Mouse (Mus musculus) forebrain, postnatal 0 days (tissue): ENCODE measurements around the gene Ccne1. TPM values are rescaled to one million over a fixed set of nuclear protein-coding genes. Genes with fewer than 3 reads are reported as not detected.

Experiments
- ATAC-seq: fragments of 200-750 bp; cut with Nextera tagmentation; 2 replicates; pipeline ENCODE4 v1.8.0; 2017; ENCODE audit warnings: mild to moderate bottlenecking, moderate library complexity
- DNase-seq: peaks from one replicate; pipeline ENCODE4 v3.0.0-alpha.2; 2015
- H3K27ac ChIP-seq: fragments of 300-500 bp; sonication (generic); 2 replicates; pipeline ENCODE4 v1.5.1; 2014; ENCODE audit warnings: low read depth, mild to moderate bottlenecking, antibody characterized with exemption, low read length, moderate library complexity, mixed read lengths
- H3K27me3 ChIP-seq: fragments of 300-500 bp; sonication (generic); 2 replicates; pipeline ENCODE4 v1.6.1; 2014; ENCODE audit warnings: mild to moderate bottlenecking, low read length, mixed read lengths; ENCODE audit not compliant: insufficient read depth
- H3K36me3 ChIP-seq: fragments of 300-500 bp; sonication (generic); 2 replicates; pipeline ENCODE4 v1.6.1; 2014; ENCODE audit warnings: mild to moderate bottlenecking, moderate library complexity; ENCODE audit not compliant: insufficient read depth
- H3K4me1 ChIP-seq: fragments of 300-500 bp; sonication (generic); 2 replicates; pipeline ENCODE4 v1.6.1; 2014; ENCODE audit warnings: antibody characterized with exemption; ENCODE audit not compliant: insufficient read depth
- H3K4me2 ChIP-seq: fragments of 300-500 bp; sonication (generic); 2 replicates; pipeline ENCODE4 v1.6.1; 2014; ENCODE audit warnings: low read depth, mild to moderate bottlenecking, moderate library complexity
- H3K4me3 ChIP-seq: fragments of 300-500 bp; sonication (generic); 2 replicates; pipeline ENCODE4 v1.5.1; 2014; ENCODE audit warnings: low read depth, low read length, mixed read lengths
- H3K9ac ChIP-seq: fragments of 300-500 bp; sonication (generic); 2 replicates; pipeline ENCODE4 v1.6.1; 2014; ENCODE audit warnings: mild to moderate bottlenecking
- H3K9me3 ChIP-seq: fragments of 300-500 bp; sonication (generic); 2 replicates; pipeline ENCODE4 v1.6.1; 2016; ENCODE audit warnings: low read length
- CTCF ChIP-seq: sonication (generic); IDR thresholded peaks from 2 replicates; pipeline ENCODE4 v1.5.1; 2016; ENCODE audit warnings: antibody characterized with exemption, control low read depth, low read depth
- WGBS: fragments of 180-500 bp; shearing (Covaris S2); extraction: QIAGEN DNeasy Blood & Tissue Kit; methylation state at CpG from one replicate; pipeline ENCODE4 v1.1.7; 2014; 5-methylcytosine and 5-hydroxymethylcytosine counted together
- polyA plus RNA-seq: library from polyadenylated mRNA; unstranded; fragments of >200 nt; fragmentation: Nextera tagmentation; extraction: Ambion mirVana; gene quantifications from 2 replicates; pipeline ENCODE4 v1.2.1, GENCODE M21; 2015
- total RNA-seq: library from RNA; depleted of rRNA; stranded (reverse); fragments of >200 nt; gene quantifications from 2 replicates; pipeline ENCODE4 v1.2.3, GENCODE M21; 2014

Gene Ccne1
- total and polyA plus RNA-seq, 2 experiments from 2014 or later = 9.9 to 11.8 TPM

- H3K9me3 ChIP-seq = no peaks in the 10 kb centered on the region
- H3K4me3 ChIP-seq = peak overlapping the region; percentile 43
- no peaks in the 10 kb centered on the region for H3K27me3 ChIP-seq
- no peaks in the 10 kb centered on the region for H3K36me3 ChIP-seq
- peak; percentile 96 for ATAC-seq
- peak overlapping the region; percentile 57 for H3K9ac ChIP-seq
- no peak for TF ChIP-seq CTCF
- H3K4me1 ChIP-seq = peaks cover 10% of the 10 kb centered on the region
- DNase-seq = peak; percentile 100
- WGBS = 2% methylated on average over 65 of the region's 65 CpGs
- H3K4me2 ChIP-seq = peak overlapping the region; percentile 76
- peak overlapping the region; percentile 21; the same call in 1 of the 2 replicates for H3K27ac ChIP-seq
Observed at GRCm38 (mm10) chr7:38084778-38085572, 22.4 kb downstream of the Ccne1 start.

GRCm38 (mm10) chr7:38082971-38083370 is 24.4 kb downstream of the Ccne1 start:
- H3K9me3 ChIP-seq = no peaks in the 10 kb centered on the region
- no peaks in the 10 kb centered on the region for H3K36me3 ChIP-seq
- DNase-seq (no peak), ATAC-seq (no peak)
- no peak overlapping the region for H3K4me2 ChIP-seq
- no peak overlapping the region for H3K27ac ChIP-seq
- peaks cover 10% of the 10 kb centered on the region for H3K4me1 ChIP-seq
- no peaks in the 10 kb centered on the region for H3K27me3 ChIP-seq
- no peak overlapping the region for H3K9ac ChIP-seq
- H3K4me3 ChIP-seq = no peak overlapping the region
- TF ChIP-seq CTCF = no peak

- no peaks in the 10 kb centered on the region for H3K4me1 ChIP-seq
- 75% methylated on average over 7 of the region's 7 CpGs for WGBS
- H3K36me3 ChIP-seq = no peaks in the 10 kb centered on the region
- no peak for TF ChIP-seq CTCF
- no peak overlapping the region for H3K4me3 ChIP-seq
- DNase-seq = no peak
- no peak overlapping the region for H3K9ac ChIP-seq
- ATAC-seq = no peak
- H3K27me3 ChIP-seq = peaks cover 9% of the 10 kb centered on the region; the same call in 1 of the 2 replicates
- no peaks in the 10 kb centered on the region for H3K9me3 ChIP-seq
- H3K4me2 ChIP-seq = no peak overlapping the region
- no peak overlapping the region for H3K27ac ChIP-seq
Observed at GRCm38 (mm10) chr7:38077189-38077588, 30.1 kb downstream of the Ccne1 start.

GRCm38 (mm10) chr7:38075487-38075886 is 31.8 kb downstream of the Ccne1 start:
- TF ChIP-seq CTCF = no peak
- H3K9ac ChIP-seq = no peak overlapping the region
- WGBS = 55% methylated on average over 6 of the region's 6 CpGs
- H3K4me3 ChIP-seq = no peak overlapping the region
- DNase-seq = no peak
- H3K4me2 ChIP-seq = no peak overlapping the region
- H3K27me3 ChIP-seq = peaks cover 9% of the 10 kb centered on the region; the same call in 1 of the 2 replicates
- no peak overlapping the region for H3K27ac ChIP-seq
- H3K4me1 ChIP-seq = no peaks in the 10 kb centered on the region
- no peaks in the 10 kb centered on the region for H3K36me3 ChIP-seq
- ATAC-seq = no peak
- no peaks in the 10 kb centered on the region for H3K9me3 ChIP-seq

GRCm38 (mm10) chr7:38074920-38075319 is 32.4 kb downstream of the Ccne1 start:
- DNase-seq (peak; percentile 36), ATAC-seq (peak; percentile 38)
- Histone ChIP-seq H3K9me3 (no peaks in the 10 kb centered on the region), H3K36me3 (no peaks in the 10 kb centered on the region), H3K4me3 (0 out of 2 replicates have a peak overlapping the region, but pooled peaks have one; percentile 5), H3K9ac (peak overlapping the region; percentile 37; the same call in 1 of the 2 replicates), H3K4me2 (peak overlapping the region; percentile 44), H3K4me1 (no peaks in the 10 kb centered on the region), H3K27me3 (peaks cover 9% of the 10 kb centered on the region; the same call in 1 of the 2 replicates), H3K27ac (no peak overlapping the region)
- WGBS = 15% methylated on average over 10 of the region's 10 CpGs
- no peak for TF ChIP-seq CTCF

- Histone ChIP-seq H3K9ac (peak overlapping the region; percentile 37), H3K9me3 (no peaks in the 10 kb centered on the region), H3K27ac (no peak overlapping the region), H3K4me2 (peak overlapping the region; percentile 44), H3K27me3 (peaks cover 9% of the 10 kb centered on the region; the same call in 1 of the 2 replicates), H3K36me3 (no peaks in the 10 kb centered on the region), H3K4me1 (no peaks in the 10 kb centered on the region), H3K4me3 (0 out of 2 replicates have a peak overlapping the region, but pooled peaks have one; percentile 5)
- TF ChIP-seq CTCF = no peak
- DNase-seq = no peak
- peak; percentile 45; the same call in 1 of the 2 replicates for ATAC-seq
- 2% methylated on average over 14 of the region's 14 CpGs for WGBS
Observed at GRCm38 (mm10) chr7:38074514-38074913, 32.8 kb downstream of the Ccne1 start.

- H3K4me2 ChIP-seq = no peak overlapping the region
- H3K36me3 ChIP-seq = no peaks in the 10 kb centered on the region
- WGBS = 26% methylated on average over 3 of the region's 3 CpGs
Observed at GRCm38 (mm10) chr7:38073782-38074181, 33.6 kb downstream of the Ccne1 start.

More at GRCm38 (mm10) chr7:38073782-38074181, 33.6 kb downstream of the Ccne1 start:
- Histone ChIP-seq H3K9me3 (no peaks in the 10 kb centered on the region), H3K9ac (no peak overlapping the region), H3K27ac (no peak overlapping the region), H3K4me3 (no peak overlapping the region), H3K4me1 (no peaks in the 10 kb centered on the region), H3K27me3 (peaks cover 9% of the 10 kb centered on the region; the same call in 1 of the 2 replicates)
- TF ChIP-seq CTCF = peak; percentile 74
- ATAC-seq = peak; percentile 70
- peak; percentile 75 for DNase-seq
